Mouse (Mus musculus): Measurements from ENCODE around the gene BC030867.
A peak's percentile ranks its signal among the peaks of the same experiment; 100 is the strongest.
"Not testable (repeated sequence)": the region's sequence is repeated elsewhere in the genome, so short reads cannot be mapped to it uniquely, and the experiment has no call there.

Gene BC030867

GRCm38 (mm10) chr11:102249351-102250090 is 839 bp downstream of the BC030867 start:
- no peak for DNase-seq (ENCODE audit: low spot score)

- no peak for DNase-seq (ENCODE audit: low spot score)
These were observed 8.8 kb downstream of the BC030867 start for GRCm38 (mm10) chr11:102257514-102257913.

DNA sequence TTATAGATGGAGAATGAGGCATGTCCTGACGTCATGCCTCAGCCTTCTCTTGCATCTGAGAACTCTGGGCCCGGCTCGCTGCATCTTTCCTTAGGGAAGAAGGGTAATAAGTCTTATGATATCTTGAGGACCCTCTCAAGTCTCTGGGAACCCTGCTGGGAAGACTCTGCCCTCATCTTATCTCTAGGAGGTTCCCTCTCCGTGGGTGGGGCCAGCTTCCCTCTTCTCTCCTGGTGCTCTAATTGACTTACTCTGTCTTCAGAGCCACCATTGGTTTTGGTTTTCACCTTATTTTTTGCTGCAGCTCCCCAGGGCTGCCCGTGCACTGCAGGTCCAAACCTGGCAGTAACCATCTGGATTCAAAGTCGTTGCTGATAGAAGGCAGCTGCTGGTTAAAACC is 9.4 kb downstream of the BC030867 start:
- DNase-seq (ENCODE audit: low spot score) = no peak

GRCm38 (mm10) chr11:102258521-102258920 is 9.8 kb downstream of the BC030867 start:
- no peak for DNase-seq (ENCODE audit: low spot score)

DNA sequence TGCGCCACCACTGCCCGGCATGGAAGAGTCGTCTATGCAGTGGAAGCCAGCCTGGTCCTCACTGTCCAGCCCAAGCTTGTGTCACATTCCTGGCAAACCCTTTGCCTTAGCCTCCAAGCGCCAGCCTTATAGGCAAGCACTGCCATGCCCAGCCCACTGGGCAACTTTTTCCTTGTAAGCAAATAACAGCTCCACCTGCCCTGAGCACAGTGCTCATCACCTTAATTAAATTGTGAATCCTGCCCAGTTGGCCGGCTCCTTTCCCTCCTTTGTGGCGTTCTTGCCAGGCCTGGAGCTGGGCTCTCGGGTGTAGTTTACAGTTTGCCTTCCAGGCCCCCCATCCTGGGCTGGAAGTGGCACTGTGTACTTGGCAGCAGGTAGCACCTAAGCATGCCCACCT is 14.5 kb downstream of the BC030867 start:
- DNase-seq (ENCODE audit: low spot score) = no peak

GRCm38 (mm10) chr11:102265816-102266215 is 17.1 kb downstream of the BC030867 start:
- no peak for DNase-seq (ENCODE audit: low spot score)

DNA sequence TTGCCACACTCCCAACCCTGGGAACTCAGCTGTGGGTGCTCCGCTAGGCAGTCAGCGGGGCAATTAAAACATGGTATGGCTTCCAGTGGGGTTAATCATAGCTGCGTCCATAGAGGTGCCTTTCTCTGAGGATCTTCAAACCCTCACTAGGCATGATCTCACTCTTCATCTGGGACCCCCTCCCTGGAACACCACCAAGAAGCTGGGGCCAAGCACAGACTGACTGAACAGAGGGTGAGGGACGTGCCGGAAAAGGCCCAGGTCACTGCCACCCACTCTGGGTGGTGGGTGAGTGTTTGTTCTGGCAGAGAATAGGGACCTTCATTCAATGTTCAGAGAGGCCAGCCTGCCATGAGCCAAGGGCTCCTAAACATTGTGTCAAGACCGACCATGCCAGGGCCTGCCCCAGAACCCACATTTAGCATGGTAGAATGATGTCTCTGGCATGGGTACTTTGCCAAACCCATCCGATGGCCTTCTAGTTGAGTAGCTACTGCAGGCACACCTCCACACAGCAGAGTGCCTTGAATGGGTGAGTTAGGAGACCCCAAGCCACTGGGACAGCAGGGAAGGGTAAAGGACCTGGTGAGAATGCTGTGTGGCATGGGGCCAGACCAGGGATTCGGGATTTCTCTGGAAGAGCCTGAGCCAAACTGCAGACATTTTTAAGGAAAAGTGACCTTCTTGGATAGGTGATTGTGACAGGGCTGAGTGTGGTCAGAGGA is 18.1 kb downstream of the BC030867 start:
- DNase-seq (ENCODE audit: low spot score) = no peak

- DNase-seq (ENCODE audit: low spot score) = peak; percentile 73
These were observed 18.8 kb downstream of the BC030867 start for GRCm38 (mm10) chr11:102267480-102267879.

GRCm38 (mm10) chr11:102268520-102269244 is 20.0 kb downstream of the BC030867 start, which contains the start of gene Asb16:
Gene Asb16, plus strand, starts transcription at chr11:102268743.
- DNase-seq (ENCODE audit: low spot score) = no peak

- DNase-seq (ENCODE audit: low spot score) = no peak
These were observed 27.8 kb downstream of the BC030867 start for GRCm38 (mm10) chr11:102276411-102276915.

- DNase-seq (ENCODE audit: low spot score) = no peak
These were observed 29.1 kb downstream of the BC030867 start for GRCm38 (mm10) chr11:102277754-102278153.

DNA sequence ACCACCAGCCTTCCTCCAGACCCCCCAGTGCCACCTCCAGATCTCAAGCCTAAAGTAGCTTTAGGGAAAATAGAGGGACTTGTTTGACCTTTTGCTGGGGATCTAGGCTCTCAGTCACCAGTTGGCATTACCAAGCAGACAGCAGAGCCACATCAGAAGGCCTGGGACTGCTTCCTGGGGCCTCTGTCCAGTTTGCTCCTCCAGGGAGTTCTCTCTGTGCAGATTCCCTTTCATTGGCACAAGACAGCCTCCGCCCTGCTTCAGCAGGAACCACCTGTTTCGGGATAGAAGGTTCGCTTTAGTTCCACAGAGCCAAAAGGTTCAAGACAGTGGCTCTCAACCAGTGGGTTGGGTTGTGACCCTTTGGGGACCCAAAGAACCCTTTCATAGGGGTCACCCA is 30.9 kb downstream of the BC030867 start:
- DNase-seq (ENCODE audit: low spot score) = no peak

DNA sequence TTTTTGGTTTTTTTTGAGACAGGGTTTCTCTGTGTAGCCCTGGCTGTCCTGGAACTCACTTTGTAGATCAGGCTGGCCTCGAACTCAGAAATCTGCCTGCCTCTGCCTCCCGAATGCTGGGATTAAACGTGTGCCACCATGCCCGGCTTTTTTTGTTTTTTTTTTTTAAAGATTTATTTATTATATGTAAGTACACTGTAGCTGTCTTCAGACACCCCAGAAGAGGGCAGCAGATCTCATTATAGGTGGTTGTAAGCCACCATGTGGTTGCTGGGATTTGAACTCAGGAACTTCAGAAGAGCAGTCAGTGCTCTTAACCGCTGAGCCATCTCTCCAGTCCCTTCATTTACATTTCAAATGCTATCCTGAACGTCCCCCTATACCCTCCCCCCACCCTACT is 31.6 kb downstream of the BC030867 start:
- DNase-seq (ENCODE audit: low spot score) = not testable (repeated sequence)

DNA sequence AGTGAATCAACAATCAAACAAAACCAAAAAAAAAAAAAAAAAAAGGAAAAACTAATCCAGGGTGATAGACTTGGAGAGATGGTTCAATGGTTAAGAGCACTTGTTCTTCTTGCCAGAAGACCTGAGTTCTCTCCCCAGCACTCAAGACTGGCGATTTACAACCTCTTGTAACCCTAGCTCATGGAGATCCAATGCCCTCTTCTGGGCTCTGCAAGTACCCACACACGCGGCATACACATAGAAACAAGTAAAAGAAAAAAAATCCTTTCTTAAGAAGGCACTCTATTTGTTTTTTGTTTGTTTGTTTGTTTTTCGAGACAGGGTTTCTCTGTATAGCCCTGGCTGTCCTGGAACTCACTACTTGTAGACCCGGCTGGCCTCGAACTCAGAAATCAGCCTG is 35.2 kb downstream of the BC030867 start:
- DNase-seq (ENCODE audit: low spot score) = no peak

GRCm38 (mm10) chr11:102284501-102285094 is 35.9 kb downstream of the BC030867 start, which contains the start of gene Tmub2:
Gene Tmub2, plus strand, starts transcription at chr11:102284931.
- DNase-seq (ENCODE audit: low spot score) = peak; percentile 98

- DNase-seq (ENCODE audit: low spot score) = no peak
These were observed 36.6 kb downstream of the BC030867 start for GRCm38 (mm10) chr11:102285095-102285834.

- no peak for DNase-seq (ENCODE audit: low spot score)
These were observed 38.8 kb downstream of the BC030867 start for GRCm38 (mm10) chr11:102287485-102287884.

DNA sequence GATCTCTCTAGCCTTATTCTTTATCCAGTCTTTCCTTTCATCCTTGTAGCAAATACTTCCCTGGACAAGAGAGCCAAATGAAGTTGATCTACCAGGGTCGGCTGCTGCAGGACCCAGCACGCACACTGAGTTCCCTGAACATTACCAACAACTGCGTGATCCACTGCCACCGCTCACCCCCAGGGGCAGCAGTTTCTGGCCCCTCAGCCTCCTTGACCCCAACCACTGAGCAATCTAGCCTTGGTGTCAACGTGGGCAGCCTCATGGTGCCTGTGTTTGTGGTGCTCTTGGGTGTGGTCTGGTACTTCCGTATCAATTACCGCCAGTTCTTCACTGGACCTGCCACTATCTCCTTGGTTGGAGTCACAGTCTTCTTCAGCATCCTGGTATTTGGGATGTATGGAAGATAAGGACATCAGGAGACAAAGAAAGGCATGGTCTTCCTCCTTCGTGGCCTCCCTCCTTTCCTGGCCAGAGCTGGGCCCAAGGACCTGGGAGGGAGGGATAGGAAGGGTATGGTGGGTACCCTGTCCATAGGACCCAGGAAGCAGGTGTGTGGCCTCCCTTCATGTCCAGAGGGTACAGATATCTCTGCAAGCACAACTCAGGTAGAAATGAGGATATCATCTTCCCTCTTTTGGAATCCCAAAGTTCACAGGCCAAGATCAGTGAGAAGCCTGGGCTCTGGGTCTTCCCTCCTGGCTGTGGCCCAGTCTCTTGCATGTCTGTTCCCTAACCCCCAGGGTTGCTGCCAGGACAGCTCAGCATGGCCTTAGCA is 39.5 kb downstream of the BC030867 start:
- no peak for DNase-seq (ENCODE audit: low spot score)

GRCm38 (mm10) chr11:102288913-102289312 is 40.2 kb downstream of the BC030867 start:
- DNase-seq (ENCODE audit: low spot score) = no peak

DNA sequence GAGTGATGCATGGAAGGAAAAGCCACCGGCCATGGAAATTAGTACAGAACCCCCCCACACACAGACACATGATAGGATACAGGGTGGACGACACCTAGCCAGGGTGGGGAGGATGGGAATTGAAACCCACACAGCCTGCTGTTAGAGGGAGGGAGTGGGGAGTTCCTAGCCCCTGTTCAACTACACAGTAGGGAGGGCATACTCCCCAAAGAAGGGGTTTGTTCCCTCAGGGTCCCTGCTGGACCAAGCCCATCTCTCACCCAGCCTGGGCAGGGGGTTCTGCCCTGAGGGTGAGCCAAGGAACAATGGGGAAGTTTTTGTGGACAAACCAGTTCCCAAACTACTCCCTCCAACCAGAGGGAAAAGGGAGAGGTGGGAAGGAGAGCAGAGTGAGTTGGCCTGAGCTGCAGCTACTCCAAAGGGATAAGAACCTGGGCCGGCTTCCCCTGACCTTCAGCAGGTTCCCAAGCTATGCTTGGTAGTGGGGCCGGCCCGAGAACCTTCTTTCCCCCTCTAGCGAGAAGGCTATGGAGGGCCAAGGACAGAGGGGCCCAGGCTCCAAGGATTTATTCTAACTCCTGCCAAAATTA is 40.9 kb downstream of the BC030867 start:
- no peak for DNase-seq (ENCODE audit: low spot score)
